Mouse (Mus musculus) heart, adult 10 weeks (tissue): Measurements from ENCODE around the gene Gm29564. TPM values are rescaled to one million over a fixed set of nuclear protein-coding genes. Genes with fewer than 3 reads are reported as not detected.

Source experiments
- polyA plus RNA-seq: library from polyadenylated mRNA; stranded (reverse); fragments of 350-450 nt; fragmentation: Illumina TruSeq; extraction: RNeasy Lipid Tissue Mini Kit (QIAGEN cat#74804); gene quantifications from one replicate; pipeline ENCODE4 v1.2.3, GENCODE M21; 2014; ENCODE audit warnings: low read depth, low replicate concordance

The Gm29564 gene
- polyA plus RNA-seq, result not detected

DNA sequence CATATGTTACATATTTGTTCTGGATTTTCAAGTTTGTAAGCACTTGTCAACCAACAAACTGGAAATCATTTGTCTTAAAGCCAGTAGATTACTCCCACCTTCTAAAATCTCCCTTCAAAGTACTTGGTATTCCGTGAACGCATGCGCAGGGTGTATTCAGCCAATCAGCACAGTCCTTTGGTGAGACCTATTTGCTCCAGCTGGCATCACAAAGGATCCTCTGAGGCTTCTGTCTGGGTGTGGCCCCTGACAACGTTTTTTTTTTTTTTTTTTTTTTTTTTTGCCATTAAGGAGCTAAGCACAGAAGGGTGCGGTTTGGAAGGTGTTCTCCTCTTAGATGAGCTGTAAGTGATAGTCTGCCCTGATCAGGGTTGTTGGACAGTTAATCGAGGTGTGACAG, at the start of gene Gm29564:
Gene Gm29564 (plus strand): TSS at position 301 of the 400 bp plus-strand sequence.

Other genes with a start within 250 kb of the Gm29564 start
- gene Gm20867, start 249.8 kb upstream of the Gm29564 start, polyA plus RNA-seq, result not detected